Mouse (Mus musculus): ENCODE data around the gene Rgsl1. TPM values are rescaled to one million over a fixed set of nuclear protein-coding genes. Genes with fewer than 3 reads are reported as not detected.

The Rgsl1 gene
- polyA plus RNA-seq, 1 experiment from 2014 or later = not detected

GRCm38 (mm10) chr1:153741551-153742316 lies 102.2 kb downstream of the Rgsl1 start:
- H3K27me3 ChIP-seq (ENCODE audit: control insufficient read depth, insufficient read depth, low read length) = peaks cover 5% of the 10 kb centered on the region; the same call in 1 of the 2 replicates
- H3K4me2 ChIP-seq (ENCODE audit: low read depth, low read length, severe bottlenecking) = peak overlapping the region; percentile 89
- H3K4me3 ChIP-seq (ENCODE audit: low read depth, low read length) = peak overlapping the region; percentile 52
- no peaks in the 10 kb centered on the region for H3K9me3 ChIP-seq (ENCODE audit: control insufficient read depth, low read length)
- H3K9ac ChIP-seq (ENCODE audit: low read length) = peak overlapping the region; percentile 61
- H3K4me1 ChIP-seq (replicated peaks; ENCODE audit: control insufficient read depth, insufficient read depth, low read length) = peaks cover 20% of the 10 kb centered on the region
- ATAC-seq (replicated peaks; ENCODE audit: low FRiP score) = no peak
- H3K36me3 ChIP-seq (ENCODE audit: control insufficient read depth, insufficient read depth, low read length) = no peaks in the 10 kb centered on the region; the same call in 1 of the 2 replicates
- 69% methylated on average over 18 of the region's 18 CpGs for WGBS
- peak; percentile 56 for DNase-seq (ENCODE audit: low spot score)
- no peak overlapping the region for H3K27ac ChIP-seq (ENCODE audit: low read depth, low read length)

- peak overlapping the region; percentile 52 for H3K4me3 ChIP-seq (ENCODE audit: low read depth, low read length)
- peaks cover 20% of the 10 kb centered on the region for H3K4me1 ChIP-seq (replicated peaks; ENCODE audit: control insufficient read depth, insufficient read depth, low read length)
- peak; percentile 53 for DNase-seq (ENCODE audit: low spot score)
- H3K27me3 ChIP-seq (ENCODE audit: control insufficient read depth, insufficient read depth, low read length) = peaks cover 5% of the 10 kb centered on the region; the same call in 1 of the 2 replicates
- H3K9ac ChIP-seq (ENCODE audit: low read length) = peak overlapping the region; percentile 61
- no peak overlapping the region for H3K27ac ChIP-seq (ENCODE audit: low read depth, low read length)
- 19% methylated on average over 12 of the region's 12 CpGs for WGBS
- peak overlapping the region; percentile 89 for H3K4me2 ChIP-seq (ENCODE audit: low read depth, low read length, severe bottlenecking)
- H3K36me3 ChIP-seq (ENCODE audit: control insufficient read depth, insufficient read depth, low read length) = no peaks in the 10 kb centered on the region; the same call in 1 of the 2 replicates
- H3K9me3 ChIP-seq (ENCODE audit: control insufficient read depth, low read length) = no peaks in the 10 kb centered on the region
- ATAC-seq (replicated peaks; ENCODE audit: low FRiP score) = no peak
Observed at GRCm38 (mm10) chr1:153740775-153741400, 103.1 kb downstream of the Rgsl1 start.

- no peaks in the 10 kb centered on the region; the same call in 1 of the 2 replicates for H3K36me3 ChIP-seq (ENCODE audit: control insufficient read depth, insufficient read depth, low read length)
- no peaks in the 10 kb centered on the region for H3K9me3 ChIP-seq (ENCODE audit: control insufficient read depth, low read length)
- ATAC-seq (replicated peaks; ENCODE audit: low FRiP score) = peak; percentile 85
- peak within 1 kb of the TSS; percentile 52 for H3K4me3 ChIP-seq (ENCODE audit: low read depth, low read length)
- no peak within 1 kb of the TSS for H3K27ac ChIP-seq (ENCODE audit: low read depth, low read length)
- H3K27me3 ChIP-seq (ENCODE audit: control insufficient read depth, insufficient read depth, low read length) = peaks cover 5% of the 10 kb centered on the region; the same call in 1 of the 2 replicates
- peak; percentile 89 for DNase-seq (ENCODE audit: low spot score)
- H3K4me1 ChIP-seq (replicated peaks; ENCODE audit: control insufficient read depth, insufficient read depth, low read length) = peaks cover 20% of the 10 kb centered on the region
- WGBS = under 1% methylated on average over 28 of the region's 28 CpGs
- peak within 1 kb of the TSS; percentile 61 for H3K9ac ChIP-seq (ENCODE audit: low read length)
- H3K4me2 ChIP-seq (ENCODE audit: low read depth, low read length, severe bottlenecking) = peak within 1 kb of the TSS; percentile 89
Observed at GRCm38 (mm10) chr1:153740145-153740544, 103.8 kb downstream of the Rgsl1 start, which contains the start of gene Rgs16. Gene Rgs16 (plus strand): TSS chr1:153740349.

- no peak overlapping the region for H3K9ac ChIP-seq (ENCODE audit: low read length)
- peak; percentile 19; the same call in 1 of the 2 replicates for ATAC-seq (replicated peaks; ENCODE audit: low FRiP score)
- H3K4me3 ChIP-seq (ENCODE audit: low read depth, low read length) = peak overlapping the region; percentile 52
- peak overlapping the region; percentile 89 for H3K4me2 ChIP-seq (ENCODE audit: low read depth, low read length, severe bottlenecking)
- 19% methylated on average over 13 of the region's 13 CpGs for WGBS
- H3K4me1 ChIP-seq (replicated peaks; ENCODE audit: control insufficient read depth, insufficient read depth, low read length) = peaks cover 20% of the 10 kb centered on the region
- no peaks in the 10 kb centered on the region; the same call in 1 of the 2 replicates for H3K36me3 ChIP-seq (ENCODE audit: control insufficient read depth, insufficient read depth, low read length)
- no peak overlapping the region for H3K27ac ChIP-seq (ENCODE audit: low read depth, low read length)
- DNase-seq (ENCODE audit: low spot score) = peak; percentile 47
- peaks cover 5% of the 10 kb centered on the region; the same call in 1 of the 2 replicates for H3K27me3 ChIP-seq (ENCODE audit: control insufficient read depth, insufficient read depth, low read length)
- no peaks in the 10 kb centered on the region for H3K9me3 ChIP-seq (ENCODE audit: control insufficient read depth, low read length)
Observed at GRCm38 (mm10) chr1:153739437-153740015, 104.4 kb downstream of the Rgsl1 start.

GRCm38 (mm10) chr1:153737101-153738085 lies 106.5 kb downstream of the Rgsl1 start:
- Histone ChIP-seq H3K4me3 (ENCODE audit: low read depth, low read length) (no peak overlapping the region), H3K9ac (ENCODE audit: low read length) (no peak overlapping the region), H3K36me3 (ENCODE audit: control insufficient read depth, insufficient read depth, low read length) (no peaks in the 10 kb centered on the region; the same call in 1 of the 2 replicates), H3K4me2 (ENCODE audit: low read depth, low read length, severe bottlenecking) (0 out of 2 replicates have a peak overlapping the region, but pooled peaks have one; percentile 8), H3K9me3 (ENCODE audit: control insufficient read depth, low read length) (no peaks in the 10 kb centered on the region), H3K27ac (ENCODE audit: low read depth, low read length) (no peak overlapping the region), H3K4me1 (replicated peaks; ENCODE audit: control insufficient read depth, insufficient read depth, low read length) (peaks cover 20% of the 10 kb centered on the region), H3K27me3 (ENCODE audit: control insufficient read depth, insufficient read depth, low read length) (peaks cover 5% of the 10 kb centered on the region; the same call in 1 of the 2 replicates)
- ATAC-seq (replicated peaks; ENCODE audit: low FRiP score) (no peak), DNase-seq (ENCODE audit: low spot score) (peak; percentile 32)
- WGBS = 36% methylated on average over 9 of the region's 9 CpGs

- Histone ChIP-seq H3K4me3 (ENCODE audit: low read depth, low read length) (no peak overlapping the region), H3K9ac (ENCODE audit: low read length) (no peak overlapping the region), H3K36me3 (ENCODE audit: control insufficient read depth, insufficient read depth, low read length) (no peaks in the 10 kb centered on the region; the same call in 1 of the 2 replicates), H3K9me3 (ENCODE audit: control insufficient read depth, low read length) (no peaks in the 10 kb centered on the region), H3K4me2 (ENCODE audit: low read depth, low read length, severe bottlenecking) (no peak overlapping the region), H3K27me3 (ENCODE audit: control insufficient read depth, insufficient read depth, low read length) (peaks cover 4% of the 10 kb centered on the region; the same call in 1 of the 2 replicates), H3K27ac (ENCODE audit: low read depth, low read length) (no peak overlapping the region), H3K4me1 (replicated peaks; ENCODE audit: control insufficient read depth, insufficient read depth, low read length) (peaks cover 18% of the 10 kb centered on the region)
- no peak for ATAC-seq (replicated peaks; ENCODE audit: low FRiP score)
- DNase-seq (ENCODE audit: low spot score) = no peak
- WGBS = 76% methylated on average over 6 of the region's 6 CpGs
Observed at GRCm38 (mm10) chr1:153736096-153736495, 107.8 kb downstream of the Rgsl1 start.

GRCm38 (mm10) chr1:153734866-153735265 lies 109.1 kb downstream of the Rgsl1 start:
- DNase-seq (ENCODE audit: low spot score) = no peak
- H3K9me3 ChIP-seq (ENCODE audit: control insufficient read depth, low read length) = no peaks in the 10 kb centered on the region
- H3K27ac ChIP-seq (ENCODE audit: low read depth, low read length) = no peak overlapping the region
- no peak for ATAC-seq (replicated peaks; ENCODE audit: low FRiP score)
- no peak overlapping the region for H3K4me2 ChIP-seq (ENCODE audit: low read depth, low read length, severe bottlenecking)
- H3K4me1 ChIP-seq (replicated peaks; ENCODE audit: control insufficient read depth, insufficient read depth, low read length) = peaks cover 11% of the 10 kb centered on the region
- H3K36me3 ChIP-seq (ENCODE audit: control insufficient read depth, insufficient read depth, low read length) = no peaks in the 10 kb centered on the region
- no peak overlapping the region for H3K4me3 ChIP-seq (ENCODE audit: low read depth, low read length)
- WGBS = 79% methylated on average over 4 of the region's 4 CpGs
- no peaks in the 10 kb centered on the region; the same call in 1 of the 2 replicates for H3K27me3 ChIP-seq (ENCODE audit: control insufficient read depth, insufficient read depth, low read length)
- no peak overlapping the region for H3K9ac ChIP-seq (ENCODE audit: low read length)

Measured in forebrain, embryonic 11.5 days (tissue).